Mouse (Mus musculus): ENCODE data around the gene Pdss2.

DNA sequence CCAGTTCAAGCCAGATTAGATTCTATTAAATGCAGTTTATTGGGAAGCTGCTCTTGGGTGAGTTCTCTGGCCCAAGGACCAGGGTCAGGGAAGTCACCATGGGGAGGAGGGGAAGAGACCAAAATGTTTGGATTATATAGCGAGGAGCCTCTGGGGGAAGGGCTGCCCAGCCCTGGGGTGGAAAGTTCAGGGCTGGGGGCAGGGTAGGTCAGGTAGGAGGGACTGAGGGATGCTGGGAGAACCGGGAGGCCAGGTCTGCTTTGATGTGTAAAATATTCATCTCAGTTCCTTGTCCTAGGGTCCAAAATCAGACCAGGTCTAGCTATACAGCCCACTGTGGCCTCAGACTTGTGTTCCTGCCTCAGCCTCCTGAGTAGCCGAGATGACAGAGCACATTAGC lies 241.9 kb downstream of the Pdss2 start:
- TF ChIP-seq CTCF (IDR thresholded peaks at IDR 0.05; ENCODE audit: low read depth, low read length) (no peak), POLR2A (IDR thresholded peaks at IDR 0.05; ENCODE audit: extremely low read depth, insufficient read depth, low read length) (no peak)

Data from liver, adult 2 months (tissue).